Mouse (Mus musculus) bone marrow, adult 2 months (tissue): ENCODE results near the gene Rpl9.

Experiments
- CTCF ChIP-seq: fragments of 200-500 bp; IDR thresholded peaks from 2 replicates; pipeline ENCODE4 v1.5.1; 2011; ENCODE audit warnings: low read length, control low read depth; ENCODE audit not compliant: control insufficient read depth, insufficient read depth
- POLR2A ChIP-seq: fragments of 200-500 bp; IDR thresholded peaks from 2 replicates; pipeline ENCODE4 v1.6.1; 2011; ENCODE audit warnings: low read depth, mild to moderate bottlenecking, control low read depth, low read length, borderline replicate concordance; ENCODE audit not compliant: control insufficient read depth

DNA sequence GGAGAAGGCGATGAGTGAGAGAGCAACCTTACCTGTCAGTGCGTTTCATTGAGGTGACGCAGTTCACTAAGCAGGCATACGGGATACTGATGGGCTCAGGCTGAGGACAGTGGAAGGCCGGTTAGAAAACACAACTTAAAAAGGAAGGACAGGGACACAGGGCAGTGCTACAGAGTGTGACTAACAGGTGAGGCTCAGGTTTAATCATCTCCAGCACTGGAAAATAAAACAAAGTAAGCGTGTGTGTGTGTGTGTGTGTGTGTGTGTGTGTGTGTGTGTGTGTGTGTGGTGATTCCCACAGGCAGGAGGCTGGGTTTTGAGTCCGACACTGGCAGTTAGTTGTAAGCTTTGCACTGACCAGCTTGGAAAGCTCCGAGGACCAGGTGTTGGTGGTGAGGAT is 31.6 kb upstream of the Rpl9 start:
- TF ChIP-seq POLR2A (no peak), CTCF (no peak)
